Mouse (Mus musculus) neural tube, embryonic 11.5 days (tissue): ENCODE data around the gene Jarid2. TPM values are rescaled to one million over a fixed set of nuclear protein-coding genes. Genes with fewer than 3 reads are reported as not detected.

Experiments used
- ATAC-seq: fragments of 200-750 bp; cut with Nextera tagmentation; 2 replicates; pipeline ENCODE4 v1.8.0; 2017; ENCODE audit warnings: moderate number of reproducible peaks, mild to moderate bottlenecking, moderate TSS enrichment, moderate library complexity; ENCODE audit not compliant: insufficient read depth, low FRiP score, low TSS enrichment
- DNase-seq: peaks from one replicate; pipeline ENCODE4 v3.0.0-alpha.2; 2015; ENCODE audit warnings: low spot score
- H3K27ac ChIP-seq: fragments of 300-500 bp; sonication (generic); 2 replicates; pipeline ENCODE4 v1.5.1; 2014; ENCODE audit warnings: low read depth, mild to moderate bottlenecking, low read length
- H3K27me3 ChIP-seq: fragments of 300-500 bp; sonication (generic); 2 replicates; pipeline ENCODE4 v1.6.1; 2014; ENCODE audit warnings: mild to moderate bottlenecking, low read length, mixed read lengths; ENCODE audit not compliant: control insufficient read depth, insufficient read depth
- H3K36me3 ChIP-seq: fragments of 300-500 bp; sonication (generic); 2 replicates; pipeline ENCODE4 v1.6.1; 2014; ENCODE audit warnings: mild to moderate bottlenecking, low read length, moderate library complexity, mixed read lengths; ENCODE audit not compliant: control insufficient read depth, insufficient read depth
- H3K4me1 ChIP-seq: fragments of 300-500 bp; sonication (generic); 2 replicates; pipeline ENCODE4 v1.6.1; 2014; ENCODE audit warnings: low read length, mixed read lengths; ENCODE audit not compliant: control insufficient read depth, insufficient read depth
- H3K4me2 ChIP-seq: fragments of 300-500 bp; sonication (generic); 2 replicates; pipeline ENCODE4 v1.6.1; 2014; ENCODE audit warnings: low read depth, mild to moderate bottlenecking, moderate library complexity
- H3K4me3 ChIP-seq: fragments of 300-500 bp; sonication (generic); 2 replicates; pipeline ENCODE4 v1.5.1; 2014; ENCODE audit warnings: low read depth, low read length
- H3K9ac ChIP-seq: fragments of 300-500 bp; sonication (generic); 2 replicates; pipeline ENCODE4 v1.6.1; 2014; ENCODE audit warnings: mild to moderate bottlenecking, low read length
- H3K9me3 ChIP-seq: fragments of 300-500 bp; sonication (generic); 2 replicates; pipeline ENCODE4 v1.6.1; 2016; ENCODE audit warnings: low read length; ENCODE audit not compliant: control insufficient read depth
- WGBS: fragments of 180-500 bp; shearing (Covaris S2); extraction: QIAGEN DNeasy Blood & Tissue Kit; methylation state at CpG from one replicate; pipeline ENCODE4 v1.1.7; 2014; 5-methylcytosine and 5-hydroxymethylcytosine counted together
- polyA plus RNA-seq: library from polyadenylated mRNA; unstranded; fragments of >200 nt; fragmentation: Nextera tagmentation; extraction: Ambion mirVana; gene quantifications from 2 replicates; pipeline ENCODE4 v1.2.1, GENCODE M21; 2014

The Jarid2 gene
- polyA plus RNA-seq, 1 experiment from 2014 or later, result 47.9 TPM

GRCm38 (mm10) chr13:44937681-44938080, 208.4 kb downstream of the Jarid2 start:
- no peaks in the 10 kb centered on the region for H3K36me3 ChIP-seq
- H3K4me2 ChIP-seq, result no peak overlapping the region
- no peak overlapping the region for H3K9ac ChIP-seq
- DNase-seq (no peak), ATAC-seq (no peak)
- no peak overlapping the region for H3K4me3 ChIP-seq
- H3K27me3 ChIP-seq, result no peaks in the 10 kb centered on the region
- no peaks in the 10 kb centered on the region for H3K9me3 ChIP-seq
- H3K4me1 ChIP-seq, result peaks cover 6% of the 10 kb centered on the region
- no peak overlapping the region for H3K27ac ChIP-seq
- WGBS, result 87% methylated on average over 3 of the region's 3 CpGs

- no peaks in the 10 kb centered on the region for H3K36me3 ChIP-seq
- 87% methylated on average over 8 of the region's 8 CpGs for WGBS
- no peaks in the 10 kb centered on the region for H3K27me3 ChIP-seq
- no peak overlapping the region for H3K4me3 ChIP-seq
- no peak overlapping the region for H3K4me2 ChIP-seq
- H3K9me3 ChIP-seq, result no peaks in the 10 kb centered on the region
- DNase-seq (no peak), ATAC-seq (no peak)
- H3K27ac ChIP-seq, result no peak overlapping the region
- no peaks in the 10 kb centered on the region for H3K4me1 ChIP-seq
- H3K9ac ChIP-seq, result no peak overlapping the region
Measured at GRCm38 (mm10) chr13:44939326-44940035, 210.2 kb downstream of the Jarid2 start.

DNA sequence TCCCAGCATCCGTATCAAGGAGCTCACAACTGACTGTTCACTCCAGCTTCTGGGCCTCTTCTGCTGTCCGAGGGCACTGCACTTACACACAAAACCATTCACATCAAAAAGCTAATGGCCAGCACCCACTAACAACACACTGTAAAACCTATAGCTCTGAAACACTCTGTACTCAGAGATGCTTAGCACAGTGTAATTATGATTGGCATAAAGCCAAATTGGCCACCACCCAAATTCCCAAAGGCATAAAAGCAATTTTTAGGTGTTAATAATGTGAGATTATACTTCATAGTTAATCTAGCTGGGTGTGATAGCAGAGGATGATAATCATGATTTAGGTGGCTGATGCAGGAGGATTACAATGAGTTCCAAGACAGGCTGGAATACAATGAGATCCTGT, 214.3 kb downstream of the Jarid2 start:
- no peaks in the 10 kb centered on the region for H3K27me3 ChIP-seq
- H3K4me2 ChIP-seq, result no peak overlapping the region
- H3K4me1 ChIP-seq, result no peaks in the 10 kb centered on the region; the same call in none of the 2 replicates
- H3K36me3 ChIP-seq, result no peaks in the 10 kb centered on the region
- no peak for DNase-seq
- H3K27ac ChIP-seq, result no peak overlapping the region
- 86% methylated on average over 2 of the region's 2 CpGs for WGBS
- H3K9me3 ChIP-seq, result no peaks in the 10 kb centered on the region
- no peak overlapping the region for H3K9ac ChIP-seq
- ATAC-seq, result no peak
- no peak overlapping the region for H3K4me3 ChIP-seq

- Histone ChIP-seq H3K27me3 (no peaks in the 10 kb centered on the region), H3K4me1 (no peaks in the 10 kb centered on the region; the same call in none of the 2 replicates), H3K27ac (peak overlapping the region; percentile 56; the same call in 1 of the 2 replicates), H3K36me3 (peaks cover 1% of the 10 kb centered on the region; the same call in 1 of the 2 replicates), H3K4me3 (peak overlapping the region; percentile 17; the same call in 1 of the 2 replicates), H3K9me3 (no peaks in the 10 kb centered on the region), H3K9ac (peak overlapping the region; percentile 51; the same call in 1 of the 2 replicates), H3K4me2 (peak overlapping the region; percentile 11; the same call in 1 of the 2 replicates)
- 44% methylated on average over 8 of the region's 8 CpGs for WGBS
- peak; percentile 59 for DNase-seq
- no peak for ATAC-seq
Measured at GRCm38 (mm10) chr13:44946880-44947635, 217.8 kb downstream of the Jarid2 start.

GRCm38 (mm10) chr13:44948320-44949250, 219.3 kb downstream of the Jarid2 start:
- H3K27me3 ChIP-seq, result no peaks in the 10 kb centered on the region
- no peaks in the 10 kb centered on the region; the same call in none of the 2 replicates for H3K4me1 ChIP-seq
- H3K9me3 ChIP-seq, result no peaks in the 10 kb centered on the region
- no peak overlapping the region for H3K4me2 ChIP-seq
- H3K4me3 ChIP-seq, result no peak overlapping the region
- no peak overlapping the region for H3K9ac ChIP-seq
- 89% methylated on average over 16 of the region's 16 CpGs for WGBS
- ATAC-seq, result no peak
- DNase-seq, result no peak
- peaks cover 2% of the 10 kb centered on the region; the same call in 1 of the 2 replicates for H3K36me3 ChIP-seq
- H3K27ac ChIP-seq, result no peak overlapping the region

DNA sequence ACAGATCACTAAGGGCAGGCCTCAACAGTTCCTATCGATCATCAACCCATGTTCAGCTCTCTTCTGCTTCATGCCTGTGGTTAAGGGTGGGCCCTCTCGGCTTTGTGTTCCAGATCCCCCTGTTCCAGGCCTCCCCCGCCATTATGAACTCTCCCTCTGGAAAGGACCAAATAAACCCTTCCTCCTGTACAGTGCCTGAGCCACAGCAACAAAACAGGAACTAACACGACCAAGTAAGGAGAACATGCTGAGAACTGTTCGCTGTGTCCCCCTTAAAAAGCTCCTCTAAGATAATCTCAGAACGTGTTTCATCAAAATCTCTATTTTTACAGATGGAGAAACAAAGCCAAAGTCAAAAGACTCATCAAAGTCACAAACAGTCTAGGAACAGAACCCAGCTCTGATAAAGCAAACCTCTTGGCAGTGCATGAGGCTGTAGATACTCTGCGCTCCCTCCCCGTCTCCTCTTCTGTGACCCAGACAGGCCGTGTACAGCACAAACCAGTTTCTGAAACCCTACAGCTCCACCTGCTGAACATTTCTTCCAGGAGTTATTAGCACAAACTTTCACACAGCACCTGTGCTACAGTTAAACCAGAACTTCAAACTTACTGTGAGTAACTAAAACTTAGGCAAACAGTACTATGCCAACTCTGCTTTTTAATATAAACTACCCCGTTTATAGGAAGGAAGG, 223.3 kb downstream of the Jarid2 start:
- no peaks in the 10 kb centered on the region; the same call in none of the 2 replicates for H3K4me1 ChIP-seq
- no peak for DNase-seq
- WGBS, result 83% methylated on average over 10 of the region's 10 CpGs
- H3K36me3 ChIP-seq, result peaks cover 2% of the 10 kb centered on the region; the same call in 1 of the 2 replicates
- no peaks in the 10 kb centered on the region for H3K9me3 ChIP-seq
- H3K4me2 ChIP-seq, result no peak overlapping the region
- H3K9ac ChIP-seq, result no peak overlapping the region
- ATAC-seq, result no peak
- no peak overlapping the region for H3K27ac ChIP-seq
- H3K4me3 ChIP-seq, result no peak overlapping the region
- H3K27me3 ChIP-seq, result no peaks in the 10 kb centered on the region

- WGBS, result 83% methylated on average over 8 of the region's 8 CpGs
- H3K36me3 ChIP-seq, result peaks cover 2% of the 10 kb centered on the region; the same call in 1 of the 2 replicates
- no peak for ATAC-seq
Measured at GRCm38 (mm10) chr13:44953546-44954231, 224.4 kb downstream of the Jarid2 start.

More at GRCm38 (mm10) chr13:44953546-44954231, 224.4 kb downstream of the Jarid2 start:
- Histone ChIP-seq H3K9me3 (no peaks in the 10 kb centered on the region), H3K27ac (no peak overlapping the region), H3K9ac (no peak overlapping the region), H3K4me1 (no peaks in the 10 kb centered on the region), H3K4me3 (no peak overlapping the region), H3K27me3 (no peaks in the 10 kb centered on the region), H3K4me2 (no peak overlapping the region)
- no peak for DNase-seq
